9 mouse cellular contexts compared by ENCODE assay signal in the genomic region with DNA sequence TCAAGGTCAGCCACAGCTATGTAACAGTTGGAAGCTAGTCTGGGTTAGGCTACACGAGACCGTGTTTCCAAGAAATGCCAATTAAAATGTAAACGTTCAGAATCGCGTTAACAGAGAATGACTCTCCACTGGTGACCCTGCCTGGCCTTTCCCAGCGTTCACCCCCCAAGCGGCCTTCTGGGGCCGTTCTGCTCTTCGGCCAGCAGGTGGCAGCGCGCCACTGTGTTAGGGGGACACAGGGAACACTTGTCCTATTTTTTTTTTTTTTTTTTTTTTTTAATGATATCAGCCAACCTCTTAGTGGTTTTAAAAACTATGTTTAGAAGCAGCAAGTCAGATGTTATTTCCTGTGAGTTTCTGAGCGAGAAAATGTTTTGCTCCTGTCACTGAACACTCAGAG.
DNase-seq lines count a peak whose midpoint lies in the region; ATAC-seq lines count a peak whose summit lies in the region.
"Had no signal": no experiment of that assay in that cellular context is flagged by ENCODE, and none has a peak within 500 bp of the region (broad histone marks: within the 10 kb centered on the region; RNA-seq: fewer than 3 reads in every experiment).

No protein-coding gene starts in this region.

- 2% methylated on average over 12 of the region's 12 CpGs for WGBS in forebrain, embryonic 14.5 days
- WGBS in hindbrain, embryonic 11.5 days: 2% methylated on average over 12 of the region's 12 CpGs

- peak; percentile 40; the same call in 1 of the 2 replicates for ATAC-seq in forebrain, embryonic 14.5 days
- ATAC-seq in hindbrain, embryonic 11.5 days (ENCODE audit: low FRiP score): peak; percentile 42; the same call in 1 of the 2 replicates
- peak; percentile 80 for ATAC-seq in megakaryocyte, adult 5-6 weeks (ENCODE audit: poor library complexity, severe bottlenecking)

- H3K9me3 ChIP-seq in forebrain, embryonic 14.5 days (replicated peaks; ENCODE audit: control insufficient read depth, low read length): no peaks in the 10 kb centered on the region
- H3K9me3 ChIP-seq in hindbrain, embryonic 11.5 days (ENCODE audit: control insufficient read depth, low read length): no peaks in the 10 kb centered on the region
- H3K9me3 ChIP-seq: limb, embryonic 12.5 days had no signal

- H3K4me1 ChIP-seq in forebrain, embryonic 14.5 days (ENCODE audit: control insufficient read depth, insufficient read depth, low read length): peaks cover 2% of the 10 kb centered on the region; the same call in 1 of the 2 replicates
- no peaks in the 10 kb centered on the region; the same call in 1 of the 2 replicates for H3K4me1 ChIP-seq in hindbrain, embryonic 11.5 days (replicated peaks; ENCODE audit: control insufficient read depth, insufficient read depth, low read length)

- no peak overlapping the region for H3K4me3 ChIP-seq in forebrain, embryonic 14.5 days (ENCODE audit: low read depth, low read length)
- H3K4me3 ChIP-seq in hindbrain, embryonic 11.5 days (ENCODE audit: low read depth, low read length): no peak overlapping the region

- H3K36me3 ChIP-seq in forebrain, embryonic 14.5 days (ENCODE audit: control insufficient read depth, insufficient read depth, low read length): no peaks in the 10 kb centered on the region
- H3K36me3 ChIP-seq in hindbrain, embryonic 11.5 days (ENCODE audit: control insufficient read depth, insufficient read depth, low read length): no peaks in the 10 kb centered on the region
- H3K36me3 ChIP-seq: limb, embryonic 12.5 days had no signal

- H3K27ac ChIP-seq in forebrain, embryonic 14.5 days (ENCODE audit: low read depth, low read length): no peak overlapping the region
- no peak overlapping the region for H3K27ac ChIP-seq in hindbrain, embryonic 11.5 days (ENCODE audit: low read depth, low read length)
- H3K27ac ChIP-seq: limb, embryonic 12.5 days had no signal

- no peak overlapping the region for H3K4me2 ChIP-seq in forebrain, embryonic 14.5 days (ENCODE audit: low read length)
- no peak overlapping the region for H3K4me2 ChIP-seq in hindbrain, embryonic 11.5 days (replicated peaks; ENCODE audit: low read depth, low read length)

- DNase-seq in MN1 (ENCODE audit: low spot score): peak; percentile 53
- peak; percentile 72 for DNase-seq in c-Kit-positive CD71-negative TER-119-negative erythroid progenitor cells, embryonic 14.5 days (ENCODE audit: low read depth)
- DNase-seq in forebrain, embryonic 14.5 days (ENCODE audit: low spot score): peak; percentile 64
- DNase-seq in hindbrain, embryonic 11.5 days (ENCODE audit: low spot score): peak; percentile 79
- peak; percentile 33 to 40 for DNase-seq in layer of hippocampus, postnatal 36 days
- peak; percentile 45 for DNase-seq in retina, postnatal 7 days (ENCODE audit: low read depth, low spot score)
- peak; percentile 9 for DNase-seq in yolk sac, embryonic 10.5 days (ENCODE audit: low spot score)

- no peak overlapping the region for H3K9ac ChIP-seq in forebrain, embryonic 14.5 days (ENCODE audit: low read length)
- no peak overlapping the region for H3K9ac ChIP-seq in hindbrain, embryonic 11.5 days (ENCODE audit: low read depth, low read length)
- H3K9ac ChIP-seq: limb, embryonic 12.5 days had no signal

- 0 out of 2 replicates have a peak, but pooled peaks cover 2% of the 10 kb centered on the region for H3K27me3 ChIP-seq in forebrain, embryonic 14.5 days (replicated peaks; ENCODE audit: control insufficient read depth, insufficient read depth, low read length)
- H3K27me3 ChIP-seq in hindbrain, embryonic 11.5 days (ENCODE audit: control insufficient read depth, insufficient read depth, low read length): no peaks in the 10 kb centered on the region

Comparison
In these comparisons a context has a peak if more than half of its experiments do, and no peak if none do; other contexts are left out.
1. DNase-seq: peak in every context shown above with its lines; median percentile 79 in hindbrain, embryonic 11.5 days; 72 in c-Kit-positive CD71-negative TER-119-negative erythroid progenitor cells, embryonic 14.5 days; 64 in forebrain, embryonic 14.5 days; 53 in MN1; 45 in retina, postnatal 7 days; 36 in layer of hippocampus, postnatal 36 days; 9 in yolk sac, embryonic 10.5 days.